Mouse (Mus musculus): Measurements from ENCODE around the gene Pdpk1. TPM values are rescaled to one million over a fixed set of nuclear protein-coding genes. Genes with fewer than 3 reads are reported as not detected.

Gene Pdpk1
- polyA plus RNA-seq, 1 experiment = 42.6 TPM

- no peak overlapping the region for H3K27ac ChIP-seq (ENCODE audit: insufficient read depth, low read length)
- no peak overlapping the region for H3K4me3 ChIP-seq (ENCODE audit: insufficient read depth, low read length)
- H3K4me1 ChIP-seq (ENCODE audit: control insufficient read depth, insufficient read depth, low read length) = peaks cover 12% of the 10 kb centered on the region
- TF ChIP-seq CTCF (IDR thresholded peaks at IDR 0.05; ENCODE audit: borderline replicate concordance, insufficient read depth, low read length) (no peak), POLR2A (IDR thresholded peaks at IDR 0.05; ENCODE audit: low read depth, low read length) (no peak)
Measured at GRCm38 (mm10) chr17:24164566-24165259, 14.0 kb upstream of the Pdpk1 start.

GRCm38 (mm10) chr17:24163176-24163962, 12.6 kb upstream of the Pdpk1 start, which contains the start of gene Amdhd2:
TSS of gene Amdhd2 (minus strand) at chr17:24163766.
- Histone ChIP-seq H3K4me1 (ENCODE audit: control insufficient read depth, insufficient read depth, low read length) (peaks cover 12% of the 10 kb centered on the region), H3K4me3 (ENCODE audit: insufficient read depth, low read length) (peak within 1 kb of the TSS; percentile 67), H3K27ac (ENCODE audit: insufficient read depth, low read length) (peak within 1 kb of the TSS; percentile 80)
- TF ChIP-seq POLR2A (IDR thresholded peaks at IDR 0.05; ENCODE audit: low read depth, low read length) (peak; percentile 72), CTCF (IDR thresholded peaks at IDR 0.05; ENCODE audit: borderline replicate concordance, insufficient read depth, low read length) (no peak)

GRCm38 (mm10) chr17:24162584-24163175, 12.0 kb upstream of the Pdpk1 start:
- H3K4me1 ChIP-seq (ENCODE audit: control insufficient read depth, insufficient read depth, low read length) = peaks cover 12% of the 10 kb centered on the region
- no peak for TF ChIP-seq CTCF (IDR thresholded peaks at IDR 0.05; ENCODE audit: borderline replicate concordance, insufficient read depth, low read length)
- peak; percentile 21; the same call in 1 of the 2 replicates for TF ChIP-seq POLR2A (IDR thresholded peaks at IDR 0.05; ENCODE audit: low read depth, low read length)
- peak overlapping the region; percentile 80 for H3K27ac ChIP-seq (ENCODE audit: insufficient read depth, low read length)
- H3K4me3 ChIP-seq (ENCODE audit: insufficient read depth, low read length) = peak overlapping the region; percentile 67

GRCm38 (mm10) chr17:24161466-24161865, 10.7 kb upstream of the Pdpk1 start:
- H3K4me3 ChIP-seq (ENCODE audit: insufficient read depth, low read length) = no peak overlapping the region
- peaks cover 9% of the 10 kb centered on the region for H3K4me1 ChIP-seq (ENCODE audit: control insufficient read depth, insufficient read depth, low read length)
- TF ChIP-seq POLR2A (IDR thresholded peaks at IDR 0.05; ENCODE audit: low read depth, low read length) (no peak), CTCF (IDR thresholded peaks at IDR 0.05; ENCODE audit: borderline replicate concordance, insufficient read depth, low read length) (no peak)
- no peak overlapping the region for H3K27ac ChIP-seq (ENCODE audit: insufficient read depth, low read length)

GRCm38 (mm10) chr17:24157526-24157925, 6.8 kb upstream of the Pdpk1 start:
- TF ChIP-seq CTCF (IDR thresholded peaks at IDR 0.05; ENCODE audit: borderline replicate concordance, insufficient read depth, low read length) (no peak), POLR2A (IDR thresholded peaks at IDR 0.05; ENCODE audit: low read depth, low read length) (no peak)
- Histone ChIP-seq H3K27ac (ENCODE audit: insufficient read depth, low read length) (no peak overlapping the region), H3K4me1 (ENCODE audit: control insufficient read depth, insufficient read depth, low read length) (peaks cover 4% of the 10 kb centered on the region; the same call in 1 of the 2 replicates), H3K4me3 (ENCODE audit: insufficient read depth, low read length) (no peak overlapping the region)

GRCm38 (mm10) chr17:24157121-24157520, 6.4 kb upstream of the Pdpk1 start:
- H3K4me3 ChIP-seq (ENCODE audit: insufficient read depth, low read length) = no peak overlapping the region
- H3K4me1 ChIP-seq (ENCODE audit: control insufficient read depth, insufficient read depth, low read length) = peaks cover 4% of the 10 kb centered on the region; the same call in 1 of the 2 replicates
- TF ChIP-seq CTCF (IDR thresholded peaks at IDR 0.05; ENCODE audit: borderline replicate concordance, insufficient read depth, low read length) (no peak), POLR2A (IDR thresholded peaks at IDR 0.05; ENCODE audit: low read depth, low read length) (no peak)
- H3K27ac ChIP-seq (ENCODE audit: insufficient read depth, low read length) = no peak overlapping the region

GRCm38 (mm10) chr17:24156394-24156793, 5.7 kb upstream of the Pdpk1 start:
- TF ChIP-seq POLR2A (IDR thresholded peaks at IDR 0.05; ENCODE audit: low read depth, low read length) = no peak
- TF ChIP-seq CTCF (IDR thresholded peaks at IDR 0.05; ENCODE audit: borderline replicate concordance, insufficient read depth, low read length) = no peak
- Histone ChIP-seq H3K4me3 (ENCODE audit: insufficient read depth, low read length) (no peak overlapping the region), H3K4me1 (ENCODE audit: control insufficient read depth, insufficient read depth, low read length) (peaks cover 4% of the 10 kb centered on the region; the same call in 1 of the 2 replicates), H3K27ac (ENCODE audit: insufficient read depth, low read length) (no peak overlapping the region)

GRCm38 (mm10) chr17:24155742-24156141, 5.0 kb upstream of the Pdpk1 start:
- no peak for TF ChIP-seq CTCF (IDR thresholded peaks at IDR 0.05; ENCODE audit: borderline replicate concordance, insufficient read depth, low read length)
- TF ChIP-seq POLR2A (IDR thresholded peaks at IDR 0.05; ENCODE audit: low read depth, low read length) = no peak
- no peak overlapping the region for H3K4me3 ChIP-seq (ENCODE audit: insufficient read depth, low read length)
- no peak overlapping the region for H3K27ac ChIP-seq (ENCODE audit: insufficient read depth, low read length)
- H3K4me1 ChIP-seq (ENCODE audit: control insufficient read depth, insufficient read depth, low read length) = peaks cover under 1% of the 10 kb centered on the region; the same call in 1 of the 2 replicates

GRCm38 (mm10) chr17:24154463-24154862, 3.7 kb upstream of the Pdpk1 start:
- Histone ChIP-seq H3K4me1 (ENCODE audit: control insufficient read depth, insufficient read depth, low read length) (no peaks in the 10 kb centered on the region), H3K27ac (ENCODE audit: insufficient read depth, low read length) (no peak overlapping the region), H3K4me3 (ENCODE audit: insufficient read depth, low read length) (no peak overlapping the region)
- no peak for TF ChIP-seq POLR2A (IDR thresholded peaks at IDR 0.05; ENCODE audit: low read depth, low read length)
- no peak for TF ChIP-seq CTCF (IDR thresholded peaks at IDR 0.05; ENCODE audit: borderline replicate concordance, insufficient read depth, low read length)
